Mouse (Mus musculus): ENCODE data around the gene Hmox1. TPM values are rescaled to one million over a fixed set of nuclear protein-coding genes. Genes with fewer than 3 reads are reported as not detected.

The Hmox1 gene
- polyA plus RNA-seq, 1 experiment from 2014 or later = 8.2 TPM

GRCm38 (mm10) chr8:75135756-75136155 is 42.3 kb downstream of the Hmox1 start:
- Histone ChIP-seq H3K9me3 (ENCODE audit: control insufficient read depth, low read length) (no peaks in the 10 kb centered on the region), H3K4me1 (replicated peaks; ENCODE audit: control insufficient read depth, insufficient read depth, low read length) (peaks cover 5% of the 10 kb centered on the region; the same call in 1 of the 2 replicates), H3K4me3 (replicated peaks; ENCODE audit: low read length) (no peak overlapping the region), H3K27ac (ENCODE audit: low read length) (no peak overlapping the region), H3K27me3 (replicated peaks; ENCODE audit: control insufficient read depth, insufficient read depth, low read length) (no peaks in the 10 kb centered on the region), H3K9ac (replicated peaks; ENCODE audit: low read depth, low read length) (no peak overlapping the region), H3K4me2 (ENCODE audit: low read length) (no peak overlapping the region), H3K36me3 (ENCODE audit: control insufficient read depth, insufficient read depth) (no peaks in the 10 kb centered on the region)
- ATAC-seq = peak; percentile 13; the same call in 1 of the 2 replicates
- WGBS = 43% methylated on average over 1 of the region's 1 CpGs

- ATAC-seq = no peak
- no peak overlapping the region for H3K4me2 ChIP-seq (ENCODE audit: low read length)
- H3K36me3 ChIP-seq (ENCODE audit: control insufficient read depth, insufficient read depth) = no peaks in the 10 kb centered on the region
- H3K9me3 ChIP-seq (ENCODE audit: control insufficient read depth, low read length) = no peaks in the 10 kb centered on the region
- peaks cover 5% of the 10 kb centered on the region; the same call in 1 of the 2 replicates for H3K4me1 ChIP-seq (replicated peaks; ENCODE audit: control insufficient read depth, insufficient read depth, low read length)
- no peaks in the 10 kb centered on the region for H3K27me3 ChIP-seq (replicated peaks; ENCODE audit: control insufficient read depth, insufficient read depth, low read length)
- no peak overlapping the region for H3K27ac ChIP-seq (ENCODE audit: low read length)
- no peak overlapping the region for H3K9ac ChIP-seq (replicated peaks; ENCODE audit: low read depth, low read length)
- WGBS = 90% methylated on average over 2 of the region's 2 CpGs
- H3K4me3 ChIP-seq (replicated peaks; ENCODE audit: low read length) = no peak overlapping the region
These were observed 42.8 kb downstream of the Hmox1 start for GRCm38 (mm10) chr8:75136256-75136655.

GRCm38 (mm10) chr8:75137536-75137935 is 44.1 kb downstream of the Hmox1 start:
- Histone ChIP-seq H3K4me1 (replicated peaks; ENCODE audit: control insufficient read depth, insufficient read depth, low read length) (peaks cover 5% of the 10 kb centered on the region; the same call in 1 of the 2 replicates), H3K27me3 (replicated peaks; ENCODE audit: control insufficient read depth, insufficient read depth, low read length) (no peaks in the 10 kb centered on the region), H3K4me3 (replicated peaks; ENCODE audit: low read length) (no peak overlapping the region), H3K36me3 (ENCODE audit: control insufficient read depth, insufficient read depth) (no peaks in the 10 kb centered on the region), H3K27ac (ENCODE audit: low read length) (no peak overlapping the region), H3K9me3 (ENCODE audit: control insufficient read depth, low read length) (no peaks in the 10 kb centered on the region), H3K4me2 (ENCODE audit: low read length) (no peak overlapping the region), H3K9ac (replicated peaks; ENCODE audit: low read depth, low read length) (no peak overlapping the region)
- 44% methylated on average over 3 of the region's 3 CpGs for WGBS
- ATAC-seq = 0 out of 2 replicates have a peak, but pooled peaks have one; percentile 32

Other genes with a start within 250 kb of the Hmox1 start
- gene Isx, start 220.4 kb upstream of the Hmox1 start, polyA plus RNA-seq (2015; fragmentation: Nextera tagmentation; extraction: Ambion mirVana) = not detected in 2 replicates
- gene Hmgxb4, start 100.3 kb upstream of the Hmox1 start, polyA plus RNA-seq (2015; fragmentation: Nextera tagmentation; extraction: Ambion mirVana) = 41.2 and 48.3 TPM in 2 replicates
- gene Tom1, start 59.9 kb upstream of the Hmox1 start, polyA plus RNA-seq (2015; fragmentation: Nextera tagmentation; extraction: Ambion mirVana) = 13.4 and 17.4 TPM in 2 replicates
- gene Mcm5, start 15.9 kb downstream of the Hmox1 start, polyA plus RNA-seq (2015; fragmentation: Nextera tagmentation; extraction: Ambion mirVana) = 61.9 and 67.1 TPM in 2 replicates
- gene Rasd2, start 120.3 kb downstream of the Hmox1 start, polyA plus RNA-seq (2015; fragmentation: Nextera tagmentation; extraction: Ambion mirVana) = 0.70 and 1.4 TPM in 2 replicates